15 mouse cellular contexts compared by ENCODE assay signal in genomic region chr1:92976141-92976566, GRCm38 (mm10). TPM values are rescaled to one million over a fixed set of nuclear protein-coding genes. Genes with fewer than 3 reads are reported as not detected.
A peak's percentile ranks its signal among the peaks of the same experiment; 100 is the strongest.
DNase-seq lines count a peak whose midpoint lies in the region; ATAC-seq and TF ChIP-seq lines count a peak whose summit lies in the region.
"Had no signal": no experiment of that assay in that cellular context is flagged by ENCODE, and none has a peak within 500 bp of the region (broad histone marks: within the 10 kb centered on the region; RNA-seq: fewer than 3 reads in every experiment).

No protein-coding gene starts in this region.

- no peak overlapping the region for H3K27ac ChIP-seq in intestine, embryonic 16.5 days (ENCODE audit: low read length)
- no peak overlapping the region for H3K27ac ChIP-seq in hindbrain, embryonic 12.5 days
- H3K27ac ChIP-seq in hindbrain, postnatal 0 days: no peak overlapping the region
- H3K27ac ChIP-seq: forebrain, embryonic 15.5 days; limb, embryonic 13.5 days; midbrain, embryonic 12.5 days had no signal

- no peak overlapping the region for H3K9ac ChIP-seq in intestine, embryonic 16.5 days (ENCODE audit: low read depth, low read length)
- H3K9ac ChIP-seq in hindbrain, embryonic 12.5 days: no peak overlapping the region
- no peak overlapping the region for H3K9ac ChIP-seq in hindbrain, postnatal 0 days (replicated peaks; ENCODE audit: low read length)
- H3K9ac ChIP-seq: forebrain, embryonic 15.5 days; limb, embryonic 13.5 days; midbrain, embryonic 12.5 days had no signal

- peaks cover 2% of the 10 kb centered on the region; the same call in 1 of the 2 replicates for H3K36me3 ChIP-seq in intestine, embryonic 16.5 days (ENCODE audit: control insufficient read depth, insufficient read depth, low read length)
- H3K36me3 ChIP-seq in hindbrain, embryonic 12.5 days: no peaks in the 10 kb centered on the region
- H3K36me3 ChIP-seq in hindbrain, postnatal 0 days (ENCODE audit: insufficient read depth, low read length): no peaks in the 10 kb centered on the region
- H3K36me3 ChIP-seq: forebrain, embryonic 15.5 days; limb, embryonic 13.5 days; midbrain, embryonic 12.5 days had no signal

- peak; percentile 66 for DNase-seq in adrenal gland, postnatal 10 days
- no peak for DNase-seq in adrenal gland, adult 8-10 months
- peak; percentile 49 to 74 for DNase-seq in lung, adult 18-20 months
- DNase-seq in lung, adult 2 months: no peak
- peak; percentile 14 for DNase-seq in retina, postnatal 7 days (ENCODE audit: low read depth, low spot score)
- no peak for DNase-seq in hindbrain, postnatal 0 days (ENCODE audit: low spot score)
- DNase-seq: cerebellum, postnatal 25 days had no signal

- no peak overlapping the region for H3K4me2 ChIP-seq in intestine, embryonic 16.5 days (ENCODE audit: low read depth, low read length)
- no peak overlapping the region for H3K4me2 ChIP-seq in hindbrain, embryonic 12.5 days (replicated peaks)
- H3K4me2 ChIP-seq in hindbrain, postnatal 0 days (ENCODE audit: low read depth, low read length): no peak overlapping the region
- H3K4me2 ChIP-seq: forebrain, embryonic 15.5 days; limb, embryonic 13.5 days; midbrain, embryonic 12.5 days had no signal

- peak; percentile 54 for ATAC-seq in intestine, embryonic 16.5 days
- no peak for ATAC-seq in hindbrain, embryonic 12.5 days (ENCODE audit: low FRiP score)
- no peak for ATAC-seq in hindbrain, postnatal 0 days
- ATAC-seq: forebrain, embryonic 15.5 days had no signal

- H3K4me1 ChIP-seq in lung, adult 2 months (ENCODE audit: control insufficient read depth, insufficient read depth, low read length): peaks cover 7% of the 10 kb centered on the region
- peaks cover 6% of the 10 kb centered on the region for H3K4me1 ChIP-seq in intestine, embryonic 16.5 days (ENCODE audit: control insufficient read depth, insufficient read depth, low read length)
- H3K4me1 ChIP-seq in hindbrain, embryonic 12.5 days: peaks cover 16% of the 10 kb centered on the region
- 0 out of 2 replicates have a peak, but pooled peaks cover 2% of the 10 kb centered on the region for H3K4me1 ChIP-seq in hindbrain, postnatal 0 days (ENCODE audit: insufficient read depth, low read length)

- TF ChIP-seq CTCF in lung, adult 2 months (IDR thresholded peaks at IDR 0.05; ENCODE audit: insufficient read depth, low read length): no peak
- TF ChIP-seq CTCF in hindbrain, postnatal 0 days (IDR thresholded peaks at IDR 0.05; ENCODE audit: low read depth): no peak

- TF ChIP-seq POLR2A in lung, adult 2 months (IDR thresholded peaks at IDR 0.05; ENCODE audit: borderline replicate concordance, extremely low read depth, low read depth, low read length): no peak

- H3K27me3 ChIP-seq in intestine, embryonic 16.5 days (replicated peaks; ENCODE audit: control insufficient read depth, insufficient read depth, low read length): no peaks in the 10 kb centered on the region
- no peaks in the 10 kb centered on the region; the same call in none of the 2 replicates for H3K27me3 ChIP-seq in hindbrain, embryonic 12.5 days
- H3K27me3 ChIP-seq in hindbrain, postnatal 0 days (ENCODE audit: insufficient read depth, low read length): no peaks in the 10 kb centered on the region
- H3K27me3 ChIP-seq: forebrain, embryonic 15.5 days had no signal

- H3K4me3 ChIP-seq in lung, adult 2 months (replicated peaks; ENCODE audit: extremely low read depth, low read depth, low read length): no peak overlapping the region
- no peak overlapping the region for H3K4me3 ChIP-seq in intestine, embryonic 16.5 days (ENCODE audit: low read length)
- no peak overlapping the region for H3K4me3 ChIP-seq in hindbrain, embryonic 12.5 days
- no peak overlapping the region for H3K4me3 ChIP-seq in hindbrain, postnatal 0 days (ENCODE audit: low read length)
- H3K4me3 ChIP-seq: forebrain, embryonic 15.5 days; limb, embryonic 13.5 days; midbrain, embryonic 12.5 days had no signal

- WGBS in lung, adult 2 months: 37% methylated on average over 6 of the region's 6 CpGs
- 46% methylated on average over 6 of the region's 6 CpGs for WGBS in intestine, embryonic 16.5 days
- WGBS in hindbrain, embryonic 12.5 days: 61% methylated on average over 6 of the region's 6 CpGs
- 58% methylated on average over 6 of the region's 6 CpGs for WGBS in hindbrain, postnatal 0 days

- no peaks in the 10 kb centered on the region for H3K9me3 ChIP-seq in intestine, embryonic 16.5 days (ENCODE audit: control insufficient read depth, low read length)
- no peaks in the 10 kb centered on the region for H3K9me3 ChIP-seq in hindbrain, embryonic 12.5 days (replicated peaks)
- H3K9me3 ChIP-seq in hindbrain, postnatal 0 days (ENCODE audit: low read length): no peaks in the 10 kb centered on the region
- H3K9me3 ChIP-seq: forebrain, embryonic 15.5 days; limb, embryonic 13.5 days; midbrain, embryonic 12.5 days had no signal

RNA-seq across cellular contexts. Expression of gene Gpr35, which starts 25.5 kb away (rescaled TPM):
- total RNA-seq in adrenal gland, postnatal 10 days (2021): 1 to 10 TPM in 1 of 2 experiments, under 1 TPM in 1; 0.97 to 1.7 TPM
- 1 to 10 TPM in 1 of 4 experiments, under 1 TPM in 3; 0.58 to 1.8 (median 0.87) TPM for total RNA-seq in adrenal gland, adult 8-10 months (2022)
- 5.5 and 8.2 TPM in 2 replicates for polyA plus RNA-seq in lung, adult 2 months (2012; rRNA removed)
- 8.4 and 11.5 TPM in 2 replicates for polyA plus RNA-seq in intestine, embryonic 16.5 days (2015; fragmentation: Nextera tagmentation; extraction: Ambion mirVana)
- 0.10 and 0.41 TPM in 2 replicates for polyA plus RNA-seq in hindbrain, embryonic 12.5 days (2016; fragmentation: Nextera tagmentation; extraction: Ambion mirVana)
- total RNA-seq in hindbrain, postnatal 0 days (2014; rRNA removed): 0.32 and 0.42 TPM in 2 replicates
- polyA plus RNA-seq in hindbrain, postnatal 0 days (2015; fragmentation: Nextera tagmentation; extraction: Ambion mirVana): 0.13 and 0.47 TPM in 2 replicates

RNA-seq across cellular contexts. Expression of gene Aqp12, which starts 30.0 kb away (rescaled TPM):
- under 1 TPM in 1 of 2 experiments, not detected in 1; 0.36 TPM for total RNA-seq in adrenal gland, postnatal 10 days (2021)
- total RNA-seq in adrenal gland, adult 8-10 months (2022): under 1 TPM in 1 of 4 experiments, not detected in 3; 0.87 TPM
- 0.14 TPM in 1 of 2 replicates, not detected in the other for polyA plus RNA-seq in lung, adult 2 months (2012; rRNA removed)
- polyA plus RNA-seq in intestine, embryonic 16.5 days (2015; fragmentation: Nextera tagmentation; extraction: Ambion mirVana): 8.3 and 11.8 TPM in 2 replicates
- polyA plus RNA-seq in hindbrain, embryonic 12.5 days (2016; fragmentation: Nextera tagmentation; extraction: Ambion mirVana): not detected in 2 replicates
- not detected in 2 replicates for total RNA-seq in hindbrain, postnatal 0 days (2014; rRNA removed)
- polyA plus RNA-seq in hindbrain, postnatal 0 days (2015; fragmentation: Nextera tagmentation; extraction: Ambion mirVana): not detected in 2 replicates
- total RNA-seq: heart, postnatal 10 days; layer of hippocampus, adult 18-20 months had no signal
- polyA plus RNA-seq: forebrain, embryonic 15.5 days; limb, embryonic 13.5 days; midbrain, embryonic 12.5 days; neural tube, embryonic 14.5 days had no signal

RNA-seq across cellular contexts. Expression of gene Capn10, which starts 42.0 kb away (rescaled TPM):
- 10 to 100 TPM; 16.8 to 22.4 TPM for total RNA-seq in adrenal gland, postnatal 10 days (2021)
- 10 to 100 TPM; 17.3 to 27.2 (median 24.3) TPM for total RNA-seq in adrenal gland, adult 8-10 months (2022)
- polyA plus RNA-seq in lung, adult 2 months (2012; rRNA removed): 26.8 and 27.3 TPM in 2 replicates
- polyA plus RNA-seq in intestine, embryonic 16.5 days (2015; fragmentation: Nextera tagmentation; extraction: Ambion mirVana): 31.1 and 32.1 TPM in 2 replicates
- polyA plus RNA-seq in hindbrain, embryonic 12.5 days (2016; fragmentation: Nextera tagmentation; extraction: Ambion mirVana): 54.7 and 56.3 TPM in 2 replicates
- 79.7 and 101 TPM in 2 replicates for total RNA-seq in hindbrain, postnatal 0 days (2014; rRNA removed)
- polyA plus RNA-seq in hindbrain, postnatal 0 days (2015; fragmentation: Nextera tagmentation; extraction: Ambion mirVana): 50.4 and 51.0 TPM in 2 replicates

Comparison
In these comparisons a context has a peak if more than half of its experiments do, and no peak if none do; other contexts are left out.
1. DNase-seq: peak in adrenal gland, postnatal 10 days (single experiment), lung, adult 18-20 months (2 of 2) and retina, postnatal 7 days (single experiment); none in adrenal gland, adult 8-10 months (single experiment), lung, adult 2 months (single experiment) and hindbrain, postnatal 0 days (single experiment).